20 mouse cellular contexts compared by ENCODE assay signal in genomic region chr7:113903127-113903827, GRCm38 (mm10).
"Had no signal": no experiment of that assay in that cellular context is flagged by ENCODE, and none has a peak within 500 bp of the region (broad histone marks: within the 10 kb centered on the region; RNA-seq: fewer than 3 reads in every experiment).

No protein-coding gene starts in this region.

- H3K9ac ChIP-seq: kidney, embryonic 15.5 days; limb, embryonic 12.5 days; limb, embryonic 15.5 days; liver, embryonic 14.5 days; liver, postnatal 0 days; lung, embryonic 14.5 days; neural tube, embryonic 12.5 days; neural tube, embryonic 15.5 days had no signal

- ATAC-seq: liver, postnatal 0 days had no signal

- H3K27me3 ChIP-seq: kidney, embryonic 15.5 days; limb, embryonic 12.5 days; limb, embryonic 15.5 days; neural tube, embryonic 12.5 days; neural tube, embryonic 15.5 days had no signal

- H3K36me3 ChIP-seq: kidney, embryonic 15.5 days; limb, embryonic 12.5 days; limb, embryonic 15.5 days; neural tube, embryonic 12.5 days; neural tube, embryonic 15.5 days had no signal

- DNase-seq: kidney, postnatal 10 days; kidney, postnatal 36 days; left cerebral cortex, postnatal 4 days; liver, postnatal 0 days; lung, embryonic 14.5 days; right cerebral cortex, adult 18-20 months; right cerebral cortex, postnatal 14 days; right cerebral cortex, postnatal 4 days; thymus, adult 2 months; thymus, postnatal 14 days; thymus, postnatal 4 days had no signal

- H3K4me1 ChIP-seq: kidney, embryonic 15.5 days; limb, embryonic 12.5 days; neural tube, embryonic 12.5 days had no signal

- H3K4me2 ChIP-seq: kidney, embryonic 15.5 days; limb, embryonic 12.5 days; limb, embryonic 15.5 days; liver, embryonic 11.5 days; lung, embryonic 14.5 days; neural tube, embryonic 12.5 days; neural tube, embryonic 15.5 days had no signal

- H3K4me3 ChIP-seq: kidney, embryonic 15.5 days; limb, embryonic 12.5 days; limb, embryonic 15.5 days; neural tube, embryonic 12.5 days; neural tube, embryonic 15.5 days had no signal

- H3K27ac ChIP-seq: kidney, embryonic 15.5 days; limb, embryonic 12.5 days; limb, embryonic 15.5 days; liver, embryonic 14.5 days; macrophage; neural tube, embryonic 12.5 days; neural tube, embryonic 15.5 days; stomach, postnatal 0 days had no signal

- H3K9me3 ChIP-seq: kidney, embryonic 15.5 days; limb, embryonic 12.5 days; limb, embryonic 15.5 days; neural tube, embryonic 12.5 days; neural tube, embryonic 15.5 days had no signal
